Mouse (Mus musculus): ENCODE measurements around the gene Glrx3. TPM values are rescaled to one million over a fixed set of nuclear protein-coding genes. Genes with fewer than 3 reads are reported as not detected.
"Not testable (repeated sequence)": the region's sequence is repeated elsewhere in the genome, so short reads cannot be mapped to it uniquely, and the experiment has no call there.

Gene Glrx3
- total and polyA plus RNA-seq, 2 experiments: 52.5 to 95.7 TPM

DNA sequence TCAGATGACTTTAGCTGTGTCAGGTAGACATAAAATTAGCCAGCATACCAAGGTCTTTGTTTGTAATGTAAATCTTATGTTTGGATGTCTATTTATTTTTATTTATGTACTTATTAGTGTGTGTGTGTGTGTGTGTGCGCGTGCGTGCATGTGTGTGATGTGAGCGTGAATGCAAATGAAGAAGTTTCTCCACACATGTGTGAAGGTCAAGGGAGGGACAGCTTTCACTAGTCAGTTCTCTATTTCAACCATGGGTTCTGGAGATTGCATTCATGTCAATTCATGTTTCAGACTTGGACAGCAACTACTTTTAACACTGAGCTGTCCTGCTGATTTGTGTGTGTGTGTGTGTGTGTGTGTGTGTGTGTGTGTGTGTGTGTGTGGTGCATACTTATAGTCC lies 16.2 kb upstream of the Glrx3 start:
- Histone ChIP-seq H3K9ac (ENCODE audit: low read depth, low read length) (no peak overlapping the region), H3K27me3 (ENCODE audit: control insufficient read depth, insufficient read depth, low read length) (no peaks in the 10 kb centered on the region), H3K4me3 (ENCODE audit: insufficient read depth, low read depth, low read length) (no peak overlapping the region), H3K36me3 (ENCODE audit: control insufficient read depth, insufficient read depth, low read length) (no peaks in the 10 kb centered on the region), H3K27ac (replicated peaks; ENCODE audit: insufficient read depth, low read depth, low read length) (no peak overlapping the region), H3K79me2 (ENCODE audit: control insufficient read depth, insufficient read depth, low read length) (no peaks in the 10 kb centered on the region), H3K4me1 (ENCODE audit: control insufficient read depth, insufficient read depth, low read length) (no peaks in the 10 kb centered on the region)
- TF ChIP-seq CTCF (IDR thresholded peaks at IDR 0.05; ENCODE audit: low read depth, low read length) (no peak), POLR2A (IDR thresholded peaks at IDR 0.05; ENCODE audit: extremely low read depth, insufficient read depth, low read length) (no peak)
- DNase-seq (ENCODE audit: extremely low read depth, low read depth, low spot score): no peak
- 91% methylated on average over 4 of the region's 4 CpGs for WGBS

DNA sequence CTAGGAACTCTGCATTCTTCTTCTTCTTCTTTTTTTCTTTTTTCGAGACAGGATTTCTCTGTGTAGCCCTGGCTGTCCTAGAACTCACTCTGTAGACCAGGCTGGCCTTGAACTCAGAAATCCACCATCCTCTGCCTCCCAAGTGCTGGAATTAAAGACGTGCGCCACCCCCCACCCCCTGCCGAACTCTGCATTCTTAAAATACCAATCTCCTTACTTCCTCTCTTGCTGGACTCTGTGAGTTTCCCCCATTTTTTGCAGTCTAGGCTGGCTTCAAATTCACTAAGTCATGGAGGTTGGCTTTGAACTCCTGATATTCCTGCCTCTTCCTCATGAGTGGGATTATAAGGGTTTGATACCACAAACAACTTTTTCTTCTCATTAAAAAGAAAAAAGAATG lies 10.7 kb upstream of the Glrx3 start:
- no peaks in the 10 kb centered on the region for H3K79me2 ChIP-seq (ENCODE audit: control insufficient read depth, insufficient read depth, low read length)
- WGBS: 68% methylated on average over 4 of the region's 4 CpGs
- TF ChIP-seq POLR2A (IDR thresholded peaks at IDR 0.05; ENCODE audit: extremely low read depth, insufficient read depth, low read length) (no peak), CTCF (IDR thresholded peaks at IDR 0.05; ENCODE audit: low read depth, low read length) (no peak)

DNA sequence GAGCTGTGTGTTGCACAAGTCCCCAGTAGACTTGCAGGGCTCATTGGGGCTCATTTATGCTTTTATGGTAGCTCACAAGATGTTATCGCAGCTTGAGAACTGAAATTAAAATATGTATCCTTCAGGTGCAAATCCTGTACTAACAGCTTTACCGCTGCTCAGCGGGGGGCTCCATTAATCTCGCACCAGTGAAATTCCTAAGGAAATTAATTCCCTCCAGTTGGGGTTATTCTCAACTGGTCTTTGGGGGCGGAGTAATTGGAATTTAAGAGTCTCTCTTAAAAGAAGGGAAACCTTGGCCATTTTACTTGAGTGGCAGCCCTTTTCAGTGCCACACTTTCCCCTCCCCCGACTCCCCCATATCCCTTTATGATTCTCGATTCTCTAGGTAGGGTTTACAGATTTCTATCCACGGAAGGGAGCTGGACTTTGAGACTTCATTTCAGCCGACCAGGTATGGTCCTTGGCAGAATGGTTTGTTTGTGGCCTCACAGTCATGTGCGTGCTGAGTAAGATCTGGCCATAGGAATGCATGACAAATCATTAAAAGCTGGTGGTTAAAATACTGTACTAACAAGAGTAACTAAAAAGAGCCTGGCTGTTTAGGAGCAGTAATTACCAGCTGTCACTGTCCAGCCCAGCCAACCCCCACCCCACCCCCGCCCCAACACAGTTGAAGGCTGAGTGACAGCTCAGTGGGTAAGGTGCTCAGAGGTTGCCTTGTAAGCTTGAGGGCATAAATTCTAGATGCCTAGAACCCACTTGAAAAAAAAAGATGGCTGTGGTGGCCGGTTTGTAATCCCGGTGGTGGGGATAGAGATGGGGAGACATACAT lies 5.4 kb upstream of the Glrx3 start:
- TF ChIP-seq POLR2A (IDR thresholded peaks at IDR 0.05; ENCODE audit: extremely low read depth, insufficient read depth, low read length): no peak
- TF ChIP-seq CTCF (IDR thresholded peaks at IDR 0.05; ENCODE audit: low read depth, low read length): no peak
- H3K27ac ChIP-seq (replicated peaks; ENCODE audit: insufficient read depth, low read depth, low read length): no peak overlapping the region
- H3K4me1 ChIP-seq (ENCODE audit: control insufficient read depth, insufficient read depth, low read length): no peaks in the 10 kb centered on the region
- H3K36me3 ChIP-seq (ENCODE audit: control insufficient read depth, insufficient read depth, low read length): no peaks in the 10 kb centered on the region
- H3K79me2 ChIP-seq (ENCODE audit: control insufficient read depth, insufficient read depth, low read length): no peaks in the 10 kb centered on the region
- H3K27me3 ChIP-seq (ENCODE audit: control insufficient read depth, insufficient read depth, low read length): no peaks in the 10 kb centered on the region
- no peak for DNase-seq (ENCODE audit: extremely low read depth, low read depth, low spot score)
- WGBS: 68% methylated on average over 13 of the region's 13 CpGs
- no peak overlapping the region for H3K9ac ChIP-seq (ENCODE audit: low read depth, low read length)
- H3K4me3 ChIP-seq (ENCODE audit: insufficient read depth, low read depth, low read length): no peak overlapping the region

More for the DNA sequence above, 10.7 kb upstream of the Glrx3 start:
- no peak overlapping the region for H3K9ac ChIP-seq (ENCODE audit: low read depth, low read length)
- no peaks in the 10 kb centered on the region for H3K27me3 ChIP-seq (ENCODE audit: control insufficient read depth, insufficient read depth, low read length)
- no peak overlapping the region for H3K4me3 ChIP-seq (ENCODE audit: insufficient read depth, low read depth, low read length)
- no peak for DNase-seq (ENCODE audit: extremely low read depth, low read depth, low spot score)
- H3K27ac ChIP-seq (replicated peaks; ENCODE audit: insufficient read depth, low read depth, low read length): no peak overlapping the region
- H3K4me1 ChIP-seq (ENCODE audit: control insufficient read depth, insufficient read depth, low read length): no peaks in the 10 kb centered on the region
- no peaks in the 10 kb centered on the region for H3K36me3 ChIP-seq (ENCODE audit: control insufficient read depth, insufficient read depth, low read length)

DNA sequence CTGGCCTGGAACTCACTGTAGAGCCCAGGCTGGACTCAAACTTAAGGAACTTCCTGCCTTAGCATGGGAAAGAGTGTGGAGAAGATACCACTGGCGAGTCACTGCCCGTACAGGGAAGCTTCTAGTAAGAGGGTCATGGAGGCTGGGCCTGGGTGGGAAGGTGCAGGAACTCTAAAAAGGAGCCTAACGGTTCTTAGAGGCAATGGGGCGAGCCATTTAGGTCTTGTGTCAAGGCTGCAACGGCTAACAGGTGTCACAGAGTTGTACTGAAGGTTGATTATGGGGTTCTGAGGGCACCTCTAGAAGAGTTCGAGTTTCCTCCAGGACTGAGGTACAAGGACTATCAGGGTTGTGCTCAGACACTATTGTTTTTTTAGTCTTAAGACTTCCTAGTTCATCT lies 513 bp upstream of the Glrx3 start:
- WGBS: 78% methylated on average over 6 of the region's 6 CpGs
- Histone ChIP-seq H3K27ac (replicated peaks; ENCODE audit: insufficient read depth, low read depth, low read length) (no peak overlapping the region), H3K9ac (ENCODE audit: low read depth, low read length) (no peak overlapping the region)

DNA sequence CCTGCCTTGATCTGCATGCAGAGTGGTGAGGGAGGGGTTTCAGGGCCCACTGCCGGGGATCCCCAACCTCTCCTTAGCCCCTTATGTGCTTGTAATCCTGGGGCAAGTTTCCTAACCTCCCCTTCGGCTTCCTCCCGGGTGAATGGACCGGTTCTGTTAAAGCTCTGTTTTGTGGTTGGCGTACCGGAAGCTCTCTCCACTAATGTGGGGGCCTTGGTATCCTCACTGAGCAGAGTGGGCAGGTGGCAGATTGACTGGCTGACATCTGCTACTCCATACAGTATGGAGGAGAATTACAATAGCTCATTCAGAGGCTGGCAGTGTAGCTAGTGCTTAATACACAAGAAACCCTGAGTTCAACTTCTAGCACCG lies 751 bp downstream of the Glrx3 start:
- H3K4me1 ChIP-seq (ENCODE audit: control insufficient read depth, insufficient read depth, low read length): peaks cover 10% of the 10 kb centered on the region
- 10% methylated on average over 7 of the region's 7 CpGs for WGBS
- H3K36me3 ChIP-seq (ENCODE audit: control insufficient read depth, insufficient read depth, low read length): no peaks in the 10 kb centered on the region
- no peaks in the 10 kb centered on the region for H3K27me3 ChIP-seq (ENCODE audit: control insufficient read depth, insufficient read depth, low read length)
- H3K9ac ChIP-seq (ENCODE audit: low read depth, low read length): peak overlapping the region; percentile 86
- peak; percentile 14 for DNase-seq (ENCODE audit: extremely low read depth, low read depth, low spot score)
- H3K27ac ChIP-seq (replicated peaks; ENCODE audit: insufficient read depth, low read depth, low read length): peak overlapping the region; percentile 40; the same call in 1 of the 2 replicates
- H3K4me3 ChIP-seq (ENCODE audit: insufficient read depth, low read depth, low read length): peak overlapping the region; percentile 65
- TF ChIP-seq CTCF (IDR thresholded peaks at IDR 0.05; ENCODE audit: low read depth, low read length) (no peak), POLR2A (IDR thresholded peaks at IDR 0.05; ENCODE audit: extremely low read depth, insufficient read depth, low read length) (no peak)
- H3K79me2 ChIP-seq (ENCODE audit: control insufficient read depth, insufficient read depth, low read length): peaks cover 20% of the 10 kb centered on the region; the same call in 1 of the 2 replicates

More for the DNA sequence above, 513 bp upstream of the Glrx3 start:
- no peak for DNase-seq (ENCODE audit: extremely low read depth, low read depth, low spot score)
- H3K36me3 ChIP-seq (ENCODE audit: control insufficient read depth, insufficient read depth, low read length): no peaks in the 10 kb centered on the region
- H3K27me3 ChIP-seq (ENCODE audit: control insufficient read depth, insufficient read depth, low read length): no peaks in the 10 kb centered on the region
- peaks cover 11% of the 10 kb centered on the region; the same call in 1 of the 2 replicates for H3K79me2 ChIP-seq (ENCODE audit: control insufficient read depth, insufficient read depth, low read length)
- H3K4me3 ChIP-seq (ENCODE audit: insufficient read depth, low read depth, low read length): no peak overlapping the region
- no peak for TF ChIP-seq POLR2A (IDR thresholded peaks at IDR 0.05; ENCODE audit: extremely low read depth, insufficient read depth, low read length)
- no peak for TF ChIP-seq CTCF (IDR thresholded peaks at IDR 0.05; ENCODE audit: low read depth, low read length)
- 0 out of 2 replicates have a peak, but pooled peaks cover 5% of the 10 kb centered on the region for H3K4me1 ChIP-seq (ENCODE audit: control insufficient read depth, insufficient read depth, low read length)

DNA sequence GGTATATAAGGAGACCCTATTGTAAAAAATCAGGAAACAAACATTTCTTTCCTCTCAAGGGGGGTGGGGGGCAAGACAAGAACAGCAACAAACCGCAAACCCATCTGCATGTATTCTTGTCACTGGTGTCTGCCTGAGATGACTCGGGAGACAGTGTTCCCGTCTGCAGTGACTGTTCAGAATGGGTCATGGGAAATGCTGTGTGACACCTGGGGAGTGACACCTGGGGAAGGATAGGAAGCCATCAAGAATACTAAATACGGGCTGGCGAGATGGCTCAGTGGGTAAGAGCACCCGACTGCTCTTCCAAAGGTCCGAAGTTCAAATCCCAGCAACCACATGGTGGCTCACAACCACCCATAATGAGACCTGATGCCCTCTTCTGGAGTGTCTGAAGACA lies 1.5 kb downstream of the Glrx3 start:
- peaks cover 20% of the 10 kb centered on the region; the same call in 1 of the 2 replicates for H3K79me2 ChIP-seq (ENCODE audit: control insufficient read depth, insufficient read depth, low read length)
- 63% methylated on average over 7 of the region's 7 CpGs for WGBS
- not testable (repeated sequence) for H3K27me3 ChIP-seq (ENCODE audit: control insufficient read depth, insufficient read depth, low read length); H3K9ac ChIP-seq (ENCODE audit: low read depth, low read length); H3K4me3 ChIP-seq (ENCODE audit: insufficient read depth, low read depth, low read length); H3K27ac ChIP-seq (replicated peaks; ENCODE audit: insufficient read depth, low read depth, low read length); H3K36me3 ChIP-seq (ENCODE audit: control insufficient read depth, insufficient read depth, low read length)
- peaks cover 10% of the 10 kb centered on the region for H3K4me1 ChIP-seq (ENCODE audit: control insufficient read depth, insufficient read depth, low read length)
- DNase-seq (ENCODE audit: extremely low read depth, low read depth, low spot score): peak; percentile 9

Measured in liver, adult 2 months (tissue).